8 mouse cellular contexts compared by ENCODE assay signal in the genomic region with DNA sequence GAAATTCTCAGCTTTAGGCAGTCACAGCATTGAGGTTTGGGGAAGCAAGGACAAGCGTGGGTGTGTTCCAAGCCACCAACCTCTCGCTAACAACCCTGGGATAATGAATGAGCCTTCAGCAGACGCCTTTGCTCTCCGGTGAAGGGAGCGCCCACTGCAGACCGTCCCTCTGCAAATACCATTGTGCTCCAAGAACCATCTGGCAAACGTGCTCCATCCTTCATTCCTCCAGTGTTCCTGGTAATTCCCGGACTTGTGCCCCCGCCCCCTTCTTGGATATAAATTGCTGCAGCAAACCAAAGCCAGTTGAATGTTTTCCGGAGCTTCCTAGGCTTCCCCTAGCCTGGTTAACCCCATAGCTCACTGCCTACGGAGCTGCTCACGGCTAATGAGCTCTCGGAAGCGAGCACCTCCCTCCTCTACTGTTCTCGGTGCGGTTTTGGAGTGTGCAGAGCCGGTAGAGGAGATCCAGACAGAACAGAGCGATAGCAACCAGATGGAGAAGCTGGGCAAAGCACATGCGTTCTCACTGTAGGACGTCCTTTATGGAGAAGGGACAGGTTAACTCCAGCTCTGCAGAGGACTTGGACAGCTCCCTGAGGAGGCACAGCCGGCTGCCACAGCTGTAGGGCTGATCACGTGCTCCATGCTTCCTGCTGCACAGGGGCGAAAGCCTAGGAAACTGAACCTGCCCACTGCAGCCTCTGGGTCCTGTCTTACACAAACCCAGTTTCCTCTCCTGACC. TPM values are rescaled to one million over a fixed set of nuclear protein-coding genes. Genes with fewer than 3 reads are reported as not detected.
A peak's percentile ranks its signal among the peaks of the same experiment; 100 is the strongest.
DNase-seq lines count a peak whose midpoint lies in the region; ATAC-seq lines count a peak whose summit lies in the region.

No protein-coding gene starts in this region.

- peak overlapping the region; percentile 61 for H3K4me2 ChIP-seq in stomach, embryonic 16.5 days (ENCODE audit: low read depth, low read length)

- peak overlapping the region; percentile 47 for H3K4me3 ChIP-seq in limb, embryonic 10.5 days
- peak overlapping the region; percentile 54 for H3K4me3 ChIP-seq in midbrain, embryonic 10.5 days
- H3K4me3 ChIP-seq in stomach, embryonic 16.5 days (replicated peaks; ENCODE audit: low read length): peak overlapping the region; percentile 35

- peaks cover 12% of the 10 kb centered on the region; the same call in 1 of the 2 replicates for H3K27me3 ChIP-seq in limb, embryonic 10.5 days (ENCODE audit: low read depth, poor library complexity, severe bottlenecking)
- H3K27me3 ChIP-seq in midbrain, embryonic 10.5 days (ENCODE audit: low read depth, poor library complexity, severe bottlenecking): peaks cover 25% of the 10 kb centered on the region
- H3K27me3 ChIP-seq in stomach, embryonic 16.5 days (ENCODE audit: control insufficient read depth, insufficient read depth, low read length): no peaks in the 10 kb centered on the region

- H3K36me3 ChIP-seq in limb, embryonic 10.5 days: no peaks in the 10 kb centered on the region
- no peaks in the 10 kb centered on the region for H3K36me3 ChIP-seq in midbrain, embryonic 10.5 days
- no peaks in the 10 kb centered on the region for H3K36me3 ChIP-seq in stomach, embryonic 16.5 days (ENCODE audit: control insufficient read depth, insufficient read depth, low read length)

- DNase-seq in adrenal gland, adult (ENCODE audit: inconsistent age in 2 of 2, low spot score in 1 of 2): peak; percentile 25 to 64
- no peak for DNase-seq in adrenal gland, postnatal 4 days (ENCODE audit: low spot score in 2 of 2)
- peak; percentile 44 to 45 for DNase-seq in cerebellum, postnatal 10 days
- peak; percentile 27 for DNase-seq in heart, adult 8-10 months (ENCODE audit: low spot score)
- peak; percentile 29 for DNase-seq in kidney, adult 11 months
- peak; percentile 76 for DNase-seq in limb, embryonic 10.5 days (ENCODE audit: low spot score)
- DNase-seq in midbrain, embryonic 10.5 days (ENCODE audit: low spot score): peak; percentile 56

- no peak overlapping the region for H3K27ac ChIP-seq in limb, embryonic 10.5 days
- H3K27ac ChIP-seq in midbrain, embryonic 10.5 days (replicated peaks): peak overlapping the region; percentile 79
- peak overlapping the region; percentile 82 for H3K27ac ChIP-seq in stomach, embryonic 16.5 days (ENCODE audit: low read length)

- WGBS in limb, embryonic 10.5 days: 2% methylated on average over 23 of the region's 23 CpGs
- 3% methylated on average over 23 of the region's 23 CpGs for WGBS in midbrain, embryonic 10.5 days
- 1% methylated on average over 23 of the region's 23 CpGs for WGBS in stomach, embryonic 16.5 days

- ATAC-seq in stomach, embryonic 16.5 days (ENCODE audit: insufficient read depth, low FRiP score): peak; percentile 88

- no peaks in the 10 kb centered on the region for H3K9me3 ChIP-seq in limb, embryonic 10.5 days (replicated peaks)
- peaks cover 4% of the 10 kb centered on the region; the same call in 1 of the 2 replicates for H3K9me3 ChIP-seq in midbrain, embryonic 10.5 days (replicated peaks)
- no peaks in the 10 kb centered on the region for H3K9me3 ChIP-seq in stomach, embryonic 16.5 days (replicated peaks; ENCODE audit: control insufficient read depth, low read length)

- peaks cover 25% of the 10 kb centered on the region for H3K4me1 ChIP-seq in limb, embryonic 10.5 days
- peaks cover 21% of the 10 kb centered on the region for H3K4me1 ChIP-seq in midbrain, embryonic 10.5 days
- peaks cover 17% of the 10 kb centered on the region for H3K4me1 ChIP-seq in stomach, embryonic 16.5 days (ENCODE audit: control insufficient read depth, insufficient read depth, low read length)

- 0 out of 2 replicates have a peak overlapping the region, but pooled peaks have one; percentile 16 for H3K9ac ChIP-seq in stomach, embryonic 16.5 days (ENCODE audit: low read length)

RNA-seq across cellular contexts. Expression of a gene that starts 10.8 kb away (rescaled TPM):
- 1 to 10 TPM; 3.9 to 4.6 TPM for total RNA-seq in adrenal gland, postnatal 4 days (2021)
- 10 to 100 TPM in 1 of 4 experiments, 1 to 10 TPM in 3; 6.7 to 10.0 (median 7.8) TPM for total RNA-seq in heart, adult 8-10 months (2022)
- polyA plus RNA-seq in limb, embryonic 10.5 days (2016; fragmentation: Nextera tagmentation; extraction: Ambion mirVana): 0.34 and 0.85 TPM in 2 replicates
- 12.6 and 14.7 TPM in 2 replicates for polyA plus RNA-seq in midbrain, embryonic 10.5 days (2016; fragmentation: Nextera tagmentation; extraction: Ambion mirVana)
- polyA plus RNA-seq in stomach, embryonic 16.5 days (2015; fragmentation: Nextera tagmentation; extraction: Ambion mirVana): 3.6 and 3.8 TPM in 2 replicates

Comparison
In these comparisons a context has a peak if more than half of its experiments do, and no peak if none do; other contexts are left out.
1. DNase-seq: peak in adrenal gland, adult (2 of 2), cerebellum, postnatal 10 days (2 of 2), heart, adult 8-10 months (single experiment), kidney, adult 11 months (single experiment), limb, embryonic 10.5 days (single experiment) and midbrain, embryonic 10.5 days (single experiment); none in adrenal gland, postnatal 4 days (0 of 2).
2. Peak in every context shown above with its lines, with median percentiles within 50 percentile points of each other: H3K4me3 ChIP-seq.